Mouse (Mus musculus): ENCODE measurements around the gene Cldn19.

The Cldn19 gene

GRCm38 (mm10) chr4:119300761-119301160 lies 45.5 kb downstream of the Cldn19 start:
- no peak for DNase-seq (ENCODE audit: low read depth)

- no peak for DNase-seq (ENCODE audit: low read depth)
Measured at GRCm38 (mm10) chr4:119301777-119302176, 46.6 kb downstream of the Cldn19 start.

GRCm38 (mm10) chr4:119303291-119303690 lies 48.1 kb downstream of the Cldn19 start:
- DNase-seq (ENCODE audit: low read depth) = no peak

- DNase-seq (ENCODE audit: low read depth) = no peak
Measured at GRCm38 (mm10) chr4:119305418-119305817, 50.2 kb downstream of the Cldn19 start.

All from 416B (cell line).